Comparison of ENCODE assay signal across 8 mouse cellular contexts in genomic region chr4:41507326-41507924, GRCm38 (mm10). TPM values are rescaled to one million over a fixed set of nuclear protein-coding genes. Genes with fewer than 3 reads are reported as not detected.
DNase-seq lines count a peak whose midpoint lies in the region; ATAC-seq and TF ChIP-seq lines count a peak whose summit lies in the region.

No protein-coding gene starts in this region.

- peak overlapping the region; percentile 83 for H3K4me2 ChIP-seq in liver, embryonic 12.5 days

- no peak for DNase-seq in cerebellum, adult 2 months
- DNase-seq in cerebellum, postnatal 14 days: no peak
- DNase-seq in thymus, adult 2 months: no peak
- no peak for DNase-seq in thymus, postnatal 4 days
- no peak for DNase-seq in thymus, postnatal 25 days
- no peak for DNase-seq in ovary, adult 18-20 months (ENCODE audit: low spot score)
- DNase-seq in right cerebral cortex, postnatal 4 days: no peak

- H3K36me3 ChIP-seq in thymus, adult 2 months (ENCODE audit: control insufficient read depth, insufficient read depth, low read length): no peaks in the 10 kb centered on the region
- no peaks in the 10 kb centered on the region for H3K36me3 ChIP-seq in liver, embryonic 12.5 days

- no peak for TF ChIP-seq CTCF in cerebellum, adult 2 months (IDR thresholded peaks at IDR 0.05; ENCODE audit: borderline replicate concordance, insufficient read depth, low read depth, low read length)
- TF ChIP-seq CTCF in thymus, adult 2 months (IDR thresholded peaks at IDR 0.05; ENCODE audit: borderline replicate concordance, control insufficient read depth, extremely low read depth, insufficient read depth, low read length, poor library complexity): no peak

- peak overlapping the region; percentile 71 for H3K4me3 ChIP-seq in cerebellum, adult 2 months (replicated peaks; ENCODE audit: insufficient read depth, low read depth, low read length)
- H3K4me3 ChIP-seq in thymus, adult 2 months (ENCODE audit: control insufficient read depth, insufficient read depth, low read length): peak overlapping the region; percentile 8; the same call in 1 of the 2 replicates
- peak overlapping the region; percentile 53 for H3K4me3 ChIP-seq in liver, embryonic 12.5 days

- H3K4me1 ChIP-seq in cerebellum, adult 2 months (ENCODE audit: control insufficient read depth, insufficient read depth, low read length): peaks cover 3% of the 10 kb centered on the region; the same call in 1 of the 2 replicates
- H3K4me1 ChIP-seq in thymus, adult 2 months (replicated peaks; ENCODE audit: control insufficient read depth, insufficient read depth, low read length): peaks cover 19% of the 10 kb centered on the region
- peaks cover 27% of the 10 kb centered on the region for H3K4me1 ChIP-seq in liver, embryonic 12.5 days

- peak overlapping the region; percentile 56 for H3K9ac ChIP-seq in liver, embryonic 12.5 days

- 23% methylated on average over 22 of the region's 22 CpGs for WGBS in cerebellum, adult 2 months
- 19% methylated on average over 22 of the region's 22 CpGs for WGBS in thymus, adult 2 months
- WGBS in liver, embryonic 12.5 days (ENCODE audit: insufficient replicate concordance): 8% methylated on average over 22 of the region's 22 CpGs

- ATAC-seq in liver, embryonic 12.5 days: no peak

- H3K27me3 ChIP-seq in cerebellum, adult 2 months (ENCODE audit: control insufficient read depth, insufficient read depth, low read length): no peaks in the 10 kb centered on the region
- peaks cover 8% of the 10 kb centered on the region for H3K27me3 ChIP-seq in thymus, adult 2 months (ENCODE audit: control insufficient read depth, insufficient read depth, low read length)
- H3K27me3 ChIP-seq in liver, embryonic 12.5 days (replicated peaks): peaks cover 60% of the 10 kb centered on the region

- no peaks in the 10 kb centered on the region for H3K9me3 ChIP-seq in liver, embryonic 12.5 days (replicated peaks)

- no peak for TF ChIP-seq POLR2A in cerebellum, adult 2 months (IDR thresholded peaks at IDR 0.05; ENCODE audit: borderline replicate concordance, insufficient read depth, low read length)
- no peak for TF ChIP-seq POLR2A in thymus, adult 2 months (IDR thresholded peaks at IDR 0.05; ENCODE audit: control insufficient read depth, extremely low read depth, insufficient read depth, low read length, poor library complexity)

- H3K27ac ChIP-seq in cerebellum, adult 2 months (ENCODE audit: insufficient read depth, low read length): no peak overlapping the region
- H3K27ac ChIP-seq in thymus, adult 2 months (ENCODE audit: control insufficient read depth, insufficient read depth, low read length): no peak overlapping the region
- no peak overlapping the region for H3K27ac ChIP-seq in liver, embryonic 12.5 days

RNA-seq across cellular contexts. Expression of gene AI464131, which starts 4.5 kb away (rescaled TPM):
- 18.6 and 19.9 TPM in 2 replicates for polyA plus RNA-seq in cerebellum, adult 2 months (2012; rRNA removed)
- polyA plus RNA-seq in thymus, adult 2 months (2012; rRNA removed): 2.1 and 2.6 TPM in 2 replicates
- 0.57 and 0.98 TPM in 2 replicates for polyA plus RNA-seq in liver, embryonic 12.5 days (2016; fragmentation: Nextera tagmentation; extraction: Ambion mirVana)

RNA-seq across cellular contexts. Expression of gene 1110017D15Rik, which starts 9.7 kb away (rescaled TPM):
- 4.3 and 6.4 TPM in 2 replicates for polyA plus RNA-seq in cerebellum, adult 2 months (2012; rRNA removed)
- polyA plus RNA-seq in thymus, adult 2 months (2012; rRNA removed): 0.87 and 1.7 TPM in 2 replicates
- polyA plus RNA-seq in liver, embryonic 12.5 days (2016; fragmentation: Nextera tagmentation; extraction: Ambion mirVana): not detected in 2 replicates

RNA-seq across cellular contexts. Expression of gene Nudt2, which starts 42.5 kb away (rescaled TPM):
- 47.7 and 47.9 TPM in 2 replicates for polyA plus RNA-seq in cerebellum, adult 2 months (2012; rRNA removed)
- 6.1 and 6.6 TPM in 2 replicates for polyA plus RNA-seq in thymus, adult 2 months (2012; rRNA removed)
- 30.9 and 31.7 TPM in 2 replicates for polyA plus RNA-seq in liver, embryonic 12.5 days (2016; fragmentation: Nextera tagmentation; extraction: Ambion mirVana)

RNA-seq across cellular contexts. Expression of gene Kif24, which starts 42.7 kb away (rescaled TPM):
- polyA plus RNA-seq in cerebellum, adult 2 months (2012; rRNA removed): 0.39 and 0.57 TPM in 2 replicates
- 5.6 and 9.1 TPM in 2 replicates for polyA plus RNA-seq in thymus, adult 2 months (2012; rRNA removed)
- 9.0 and 9.5 TPM in 2 replicates for polyA plus RNA-seq in liver, embryonic 12.5 days (2016; fragmentation: Nextera tagmentation; extraction: Ambion mirVana)

Comparison
In these comparisons a context has a peak if more than half of its experiments do, and no peak if none do; other contexts are left out.
1. H3K4me3 ChIP-seq: peak in every context shown above with its lines; median percentile 71 in cerebellum, adult 2 months; 53 in liver, embryonic 12.5 days; 8 in thymus, adult 2 months.